Mouse (Mus musculus) E14TG2a.4 (cell line): ENCODE results near the gene Rhov.

Experiments used
- H3K27me3 ChIP-seq: 2 replicates; pipeline ENCODE4 v1.6.1; 2014; ENCODE audit warnings: low read length, control low read depth; ENCODE audit not compliant: insufficient read depth
- H3K36me3 ChIP-seq: 2 replicates; pipeline ENCODE4 v1.6.1; 2014; ENCODE audit warnings: low read length, control low read depth; ENCODE audit not compliant: insufficient read depth
- H3K4me1 ChIP-seq: replicated peaks from 2 replicates; pipeline ENCODE4 v1.6.1; 2014; ENCODE audit warnings: low read depth, low read length, control low read depth
- H3K4me3 ChIP-seq: replicated peaks from 2 replicates; pipeline ENCODE4 v1.5.1; 2014; ENCODE audit warnings: mild to moderate bottlenecking, low read length
- H3K9me3 ChIP-seq: 2 replicates; pipeline ENCODE4 v1.6.1; 2014; ENCODE audit warnings: low read length, control low read depth
- CTCF ChIP-seq: conservative IDR thresholded peaks from 2 replicates; pipeline ENCODE4 v1.5.1; 2014; ENCODE audit warnings: low read length
- NANOG ChIP-seq: IDR thresholded peaks from 2 replicates; pipeline ENCODE4 v1.6.1; 2014; ENCODE audit warnings: borderline replicate concordance, low read length, mixed read lengths
- POU5F1 ChIP-seq: IDR thresholded peaks from 2 replicates; pipeline ENCODE4 v1.6.1; 2014; ENCODE audit warnings: low read length, borderline replicate concordance

Rhov gene

DNA sequence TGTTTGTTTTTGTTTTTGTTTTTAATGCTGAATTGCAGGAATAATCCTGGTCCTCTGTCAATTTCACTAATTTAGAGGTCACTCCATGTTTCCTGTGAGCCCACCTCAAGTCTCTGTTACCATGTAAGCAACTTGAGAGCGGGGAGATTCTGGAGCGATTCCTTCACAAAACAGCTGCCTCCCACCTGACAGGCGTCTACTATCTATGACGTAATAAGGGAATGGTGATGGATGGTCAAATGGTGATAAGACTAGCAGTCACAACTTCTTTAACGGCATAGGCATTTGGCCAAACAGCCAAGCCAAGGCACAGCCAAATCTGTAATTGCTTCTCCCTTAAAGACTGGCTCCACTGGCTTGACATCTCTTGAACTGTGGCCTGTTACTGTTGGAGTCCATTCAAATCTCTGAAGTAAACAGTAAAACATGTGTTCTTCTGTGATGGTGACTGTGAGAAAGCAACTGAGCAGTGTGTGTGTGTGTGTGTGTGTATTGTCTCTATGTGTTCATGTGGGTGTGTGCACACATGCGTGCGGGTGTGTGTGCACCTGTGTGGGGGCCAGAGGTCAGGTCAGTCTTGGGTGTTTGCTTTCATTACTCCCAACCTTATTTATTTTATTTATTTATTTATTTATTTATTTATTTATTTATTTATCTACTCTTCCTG is 11.0 kb upstream of the Rhov start:
- TF ChIP-seq POU5F1, result no peak
- TF ChIP-seq CTCF, result no peak
- TF ChIP-seq NANOG, result no peak
- H3K9me3 ChIP-seq, result no peaks in the 10 kb centered on the region
- no peaks in the 10 kb centered on the region for H3K36me3 ChIP-seq
- H3K4me3 ChIP-seq, result no peak overlapping the region
- H3K4me1 ChIP-seq, result peaks cover 18% of the 10 kb centered on the region
- H3K27me3 ChIP-seq, result no peaks in the 10 kb centered on the region

DNA sequence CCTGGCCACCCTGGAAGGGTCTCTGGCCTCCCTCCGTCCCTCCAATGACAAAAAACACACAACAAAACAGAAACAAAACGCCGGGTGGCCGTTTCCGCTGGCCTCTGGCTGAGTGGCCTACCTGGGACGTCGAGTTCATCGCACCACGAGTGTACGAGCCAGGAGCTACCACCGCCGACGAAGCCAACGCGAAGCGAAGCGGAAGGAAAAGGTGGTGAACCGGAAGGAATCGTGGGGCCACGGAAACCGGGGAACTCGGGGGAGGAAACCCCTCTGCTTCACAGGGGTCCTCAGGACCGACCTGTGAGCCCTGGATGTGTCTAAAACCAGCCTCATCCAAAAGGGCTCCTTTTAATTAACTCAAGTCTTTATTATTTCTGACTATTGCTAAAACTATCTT is 6.7 kb upstream of the Rhov start:
- no peak for TF ChIP-seq POU5F1
- TF ChIP-seq CTCF, result no peak
- TF ChIP-seq NANOG, result no peak
- H3K27me3 ChIP-seq, result no peaks in the 10 kb centered on the region
- H3K9me3 ChIP-seq, result no peaks in the 10 kb centered on the region
- peaks cover 20% of the 10 kb centered on the region; the same call in 1 of the 2 replicates for H3K4me1 ChIP-seq
- H3K4me3 ChIP-seq, result 0 out of 2 replicates have a peak overlapping the region, but pooled peaks have one; percentile 26
- H3K36me3 ChIP-seq, result no peaks in the 10 kb centered on the region

DNA sequence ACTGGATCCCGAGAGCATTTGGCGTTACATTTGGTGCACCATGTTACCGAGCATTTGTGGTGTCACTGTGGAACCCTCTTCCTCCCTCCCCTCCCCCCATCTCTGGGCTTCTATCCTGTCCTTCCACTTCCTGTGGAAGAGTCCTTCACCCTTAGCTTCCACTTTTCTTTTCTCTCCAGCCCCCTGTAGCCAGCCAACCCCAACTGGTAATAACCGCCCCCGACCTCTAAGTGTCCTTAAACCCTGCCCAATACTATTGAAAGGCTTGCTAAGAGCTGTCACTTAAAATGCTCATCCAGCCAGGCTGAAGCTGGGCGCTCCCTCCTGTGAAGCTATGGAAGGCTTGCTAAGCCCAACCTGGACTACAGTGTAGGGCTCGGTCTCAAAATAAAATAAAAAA is 5.9 kb upstream of the Rhov start:
- H3K27me3 ChIP-seq, result no peaks in the 10 kb centered on the region

DNA sequence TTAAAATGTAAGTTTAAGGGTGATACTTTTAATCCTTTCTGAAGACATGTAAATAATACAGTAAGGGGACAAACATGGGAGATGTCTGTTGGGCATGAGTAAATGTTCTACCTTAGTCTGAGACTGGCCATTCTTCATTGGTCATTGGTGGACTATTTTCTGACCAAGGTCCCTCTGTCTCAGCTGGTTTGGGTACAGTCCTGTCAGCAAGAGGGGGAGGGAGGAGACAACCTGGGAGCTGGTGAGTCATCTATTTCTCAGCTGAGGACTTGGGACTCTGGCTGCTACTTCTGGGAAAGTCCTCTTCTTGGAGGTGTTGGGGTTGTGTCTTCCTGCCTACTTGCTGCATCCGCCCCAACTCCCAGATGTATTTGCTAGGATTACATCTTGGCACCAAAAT is 3.1 kb upstream of the Rhov start:
- TF ChIP-seq POU5F1 (no peak), CTCF (no peak), NANOG (no peak)
- Histone ChIP-seq H3K4me1 (peaks cover 35% of the 10 kb centered on the region), H3K36me3 (no peaks in the 10 kb centered on the region), H3K4me3 (no peak overlapping the region), H3K9me3 (no peaks in the 10 kb centered on the region), H3K27me3 (peaks cover 17% of the 10 kb centered on the region)

More for the DNA sequence above, 5.9 kb upstream of the Rhov start:
- Histone ChIP-seq H3K36me3 (no peaks in the 10 kb centered on the region), H3K4me1 (peaks cover 20% of the 10 kb centered on the region; the same call in 1 of the 2 replicates), H3K9me3 (no peaks in the 10 kb centered on the region), H3K4me3 (0 out of 2 replicates have a peak overlapping the region, but pooled peaks have one; percentile 26)
- TF ChIP-seq POU5F1 (no peak), CTCF (no peak), NANOG (no peak)

DNA sequence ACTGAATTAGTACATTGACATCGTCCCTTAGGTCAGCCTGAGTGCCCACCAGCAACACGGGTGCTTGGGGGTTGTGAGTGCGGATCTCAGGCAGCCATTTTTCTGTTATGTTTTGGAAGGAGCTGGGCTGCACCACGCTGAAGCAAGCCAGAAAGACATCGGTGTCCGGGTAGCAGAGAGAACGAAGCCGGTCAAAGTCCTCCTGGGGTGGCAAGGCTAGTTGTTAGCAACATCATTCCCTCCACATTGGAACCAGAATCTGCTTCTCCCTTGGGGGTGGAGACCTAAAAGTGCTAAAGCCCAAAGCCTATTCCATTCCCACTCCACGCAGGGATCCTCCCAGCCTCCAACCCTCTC is 808 bp downstream of the Rhov start:
- H3K4me3 ChIP-seq, result peak overlapping the region; percentile 89
- H3K27me3 ChIP-seq, result peaks cover 34% of the 10 kb centered on the region
- no peaks in the 10 kb centered on the region for H3K36me3 ChIP-seq
- H3K9me3 ChIP-seq, result no peaks in the 10 kb centered on the region
- TF ChIP-seq CTCF, result no peak
- no peak for TF ChIP-seq NANOG
- no peak for TF ChIP-seq POU5F1
- peaks cover 20% of the 10 kb centered on the region for H3K4me1 ChIP-seq

DNA sequence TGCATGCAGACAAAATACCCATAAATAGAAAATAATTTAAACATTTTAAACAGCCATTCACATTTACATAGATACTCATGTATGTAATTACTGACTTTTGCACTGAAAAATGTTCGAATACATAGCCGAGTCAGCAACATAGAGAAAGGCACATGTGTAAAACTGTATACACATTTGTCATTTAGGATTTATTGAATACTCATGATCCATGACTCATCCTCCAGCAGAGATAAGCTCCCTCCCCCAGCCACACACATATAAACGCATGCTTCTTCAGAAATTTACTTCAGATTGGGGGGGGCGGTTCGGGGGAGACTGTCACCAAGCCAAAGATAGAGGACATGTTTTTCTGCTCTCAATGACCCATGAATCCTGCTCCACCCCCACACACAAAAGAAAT is 7.3 kb downstream of the Rhov start:
- H3K27me3 ChIP-seq, result peaks cover 27% of the 10 kb centered on the region
- H3K36me3 ChIP-seq, result no peaks in the 10 kb centered on the region
- H3K9me3 ChIP-seq, result no peaks in the 10 kb centered on the region
- peaks cover 11% of the 10 kb centered on the region for H3K4me1 ChIP-seq
- TF ChIP-seq POU5F1, result no peak
- TF ChIP-seq CTCF, result no peak
- no peak for TF ChIP-seq NANOG
- H3K4me3 ChIP-seq, result no peak overlapping the region

DNA sequence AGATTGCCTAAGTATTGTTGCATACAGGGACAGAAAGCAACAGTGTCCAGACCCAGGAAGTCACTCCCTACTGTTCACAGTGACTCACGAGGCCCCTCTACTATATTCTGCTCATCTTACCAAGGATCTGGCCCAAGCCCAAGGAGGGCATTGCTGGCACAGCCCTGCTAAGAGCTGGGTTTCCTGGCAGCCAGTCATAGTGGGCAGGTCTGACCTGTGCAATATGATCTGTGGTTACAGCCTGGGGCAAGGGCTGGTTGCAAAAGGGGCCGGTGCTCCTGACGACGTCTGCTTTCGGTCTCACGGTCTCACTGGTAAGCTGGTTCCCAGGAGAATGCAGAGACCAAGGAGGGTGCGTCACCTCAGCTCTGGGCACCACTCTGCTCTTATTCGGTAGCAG is 8.1 kb downstream of the Rhov start:
- Histone ChIP-seq H3K4me1 (peaks cover 9% of the 10 kb centered on the region), H3K9me3 (no peaks in the 10 kb centered on the region), H3K27me3 (peaks cover 20% of the 10 kb centered on the region), H3K36me3 (no peaks in the 10 kb centered on the region), H3K4me3 (no peak overlapping the region)
- TF ChIP-seq NANOG (no peak), POU5F1 (no peak), CTCF (no peak)

DNA sequence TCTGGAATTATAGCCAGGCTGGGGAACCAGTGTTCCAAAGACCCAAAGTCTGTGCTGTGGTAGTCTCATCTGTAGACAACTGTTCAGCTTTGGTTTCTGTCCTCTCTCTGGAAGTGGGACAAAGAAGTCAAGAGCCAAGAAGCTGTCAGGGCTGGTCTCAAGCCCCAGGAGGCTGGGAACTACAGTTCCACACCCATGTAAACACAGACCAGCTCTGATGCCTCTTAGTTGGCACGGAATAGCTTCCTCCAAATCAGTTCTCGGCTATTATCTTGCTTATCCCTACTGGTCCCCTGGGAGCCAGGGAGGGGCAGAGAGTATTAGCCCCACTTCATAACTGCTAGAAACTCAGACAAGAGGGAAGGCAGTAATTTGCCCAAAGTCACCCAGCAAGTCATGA is 9.7 kb downstream of the Rhov start:
- TF ChIP-seq CTCF (no peak), NANOG (no peak), POU5F1 (no peak)
- peaks cover 14% of the 10 kb centered on the region; the same call in 1 of the 2 replicates for H3K27me3 ChIP-seq
- peaks cover 9% of the 10 kb centered on the region for H3K4me1 ChIP-seq
- no peaks in the 10 kb centered on the region for H3K36me3 ChIP-seq
- no peak overlapping the region for H3K4me3 ChIP-seq
- no peaks in the 10 kb centered on the region for H3K9me3 ChIP-seq

DNA sequence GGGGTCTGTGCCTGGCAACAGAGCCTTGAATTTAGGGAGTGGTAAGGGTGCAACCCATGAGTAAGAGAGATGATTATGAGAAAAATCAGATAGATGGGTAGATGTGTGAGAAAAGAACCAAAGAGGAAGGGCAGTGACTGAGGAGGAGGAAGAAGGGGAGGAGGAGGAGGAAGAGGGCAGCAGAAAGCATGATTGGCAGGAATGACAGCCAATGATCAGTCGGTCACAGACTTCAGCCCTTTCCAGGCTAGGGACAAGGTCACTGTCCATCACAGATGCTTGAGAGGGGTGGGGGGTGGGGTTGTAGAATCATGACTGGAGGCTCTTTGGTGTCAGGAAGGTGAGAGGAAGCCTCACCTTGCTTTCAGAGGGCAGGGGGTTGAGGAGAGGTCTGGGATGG is 10.6 kb downstream of the Rhov start:
- H3K27me3 ChIP-seq, result peaks cover 14% of the 10 kb centered on the region; the same call in 1 of the 2 replicates
- no peaks in the 10 kb centered on the region for H3K36me3 ChIP-seq
- TF ChIP-seq POU5F1, result no peak
- no peak for TF ChIP-seq NANOG
- TF ChIP-seq CTCF, result no peak

More for the DNA sequence above, 10.6 kb downstream of the Rhov start:
- no peak overlapping the region for H3K4me3 ChIP-seq
- H3K4me1 ChIP-seq, result peaks cover 11% of the 10 kb centered on the region
- no peaks in the 10 kb centered on the region for H3K9me3 ChIP-seq
